Mouse (Mus musculus) thymus, postnatal 36 days (tissue): ENCODE data around the gene Sgms1.

ENCODE experiments used
- DNase-seq, 2 experiments: peaks; one replicate each; pipeline ENCODE4 v3.0.0; 2022; ENCODE audit warnings: mixed read lengths in 2 of 2

Gene Sgms1

DNA sequence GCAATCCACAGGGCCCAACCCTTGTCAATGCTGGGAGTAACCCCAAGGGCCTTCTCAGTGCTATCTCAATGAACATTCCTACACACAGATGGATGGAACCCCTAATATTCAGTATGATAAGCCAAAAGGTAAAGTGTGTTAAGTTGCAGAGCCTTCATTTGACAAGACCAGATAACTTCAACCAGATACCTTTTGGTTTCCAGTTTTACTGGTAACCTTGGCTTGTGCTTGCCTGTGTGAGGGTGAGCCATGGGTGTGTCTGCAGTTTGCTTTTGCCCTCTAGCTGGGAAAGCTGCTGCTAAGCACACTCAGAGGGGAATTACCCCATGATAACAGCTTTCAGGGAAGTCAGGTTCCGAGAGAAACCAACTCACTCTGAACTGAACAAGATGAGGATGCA is 125.8 kb downstream of the Sgms1 start:
- DNase-seq: no peak

- no peak for DNase-seq
These were observed 126.5 kb downstream of the Sgms1 start for GRCm38 (mm10) chr19:32262805-32263572.

DNA sequence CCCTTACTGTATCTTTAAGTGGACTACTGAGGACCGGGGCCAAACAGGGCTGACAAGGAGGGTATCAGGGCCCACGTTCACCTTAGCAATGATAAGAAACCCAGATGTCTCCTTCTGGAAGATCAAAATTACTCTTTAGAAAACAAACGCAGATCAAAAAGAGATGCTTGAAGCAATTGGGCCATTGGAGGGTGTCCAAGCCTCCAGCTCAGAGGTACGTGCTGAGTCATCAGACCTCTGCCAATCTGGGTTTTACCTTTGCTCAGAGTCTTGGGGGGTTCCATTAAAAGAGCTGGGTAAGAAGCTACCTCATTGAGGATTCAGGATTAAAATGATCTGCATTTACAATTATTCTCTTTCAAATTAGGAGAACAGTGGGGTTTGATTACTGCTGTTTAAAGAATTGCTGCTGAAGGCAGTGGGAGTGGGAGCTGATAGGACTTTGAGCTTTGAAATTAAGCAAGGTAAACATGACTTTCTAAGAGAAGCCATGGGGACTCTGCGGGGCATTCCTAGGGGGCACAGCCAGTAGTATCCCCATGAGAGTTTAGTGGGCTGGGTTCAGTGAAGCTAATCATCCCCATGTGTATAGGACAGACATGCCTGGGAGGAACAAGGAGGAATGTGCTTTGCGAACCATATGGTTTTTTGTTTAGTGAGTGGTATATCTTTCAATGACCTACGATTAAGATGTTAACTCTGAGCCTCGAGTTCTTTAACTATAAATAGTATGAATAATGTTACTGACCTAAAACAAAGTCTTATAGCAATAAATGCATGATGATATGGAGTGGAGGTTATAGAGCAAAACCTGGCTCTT is 128.4 kb downstream of the Sgms1 start:
- no peak for DNase-seq

DNA sequence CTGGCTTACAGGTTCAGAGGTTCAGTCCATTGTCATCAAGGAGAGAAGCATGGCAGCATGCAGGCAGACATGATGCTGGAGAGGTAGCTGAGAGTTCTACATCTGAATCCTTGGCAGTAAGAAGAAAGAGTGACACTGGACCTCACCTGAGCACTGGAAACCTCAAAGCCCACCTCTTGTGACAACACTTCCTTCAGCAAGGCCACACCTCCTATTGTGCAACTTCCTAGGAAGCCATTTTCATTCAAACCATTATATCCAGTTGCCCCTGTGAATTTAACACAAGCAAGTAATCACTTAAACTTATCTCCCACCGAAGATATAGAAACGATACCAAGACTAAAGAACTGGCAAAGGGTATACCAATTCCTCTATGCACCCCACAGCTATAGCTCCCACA is 129.7 kb downstream of the Sgms1 start:
- no peak for DNase-seq

GRCm38 (mm10) chr19:32259048-32259447 is 130.5 kb downstream of the Sgms1 start:
- DNase-seq: no peak

GRCm38 (mm10) chr19:32258146-32258545 is 131.4 kb downstream of the Sgms1 start:
- no peak for DNase-seq

DNA sequence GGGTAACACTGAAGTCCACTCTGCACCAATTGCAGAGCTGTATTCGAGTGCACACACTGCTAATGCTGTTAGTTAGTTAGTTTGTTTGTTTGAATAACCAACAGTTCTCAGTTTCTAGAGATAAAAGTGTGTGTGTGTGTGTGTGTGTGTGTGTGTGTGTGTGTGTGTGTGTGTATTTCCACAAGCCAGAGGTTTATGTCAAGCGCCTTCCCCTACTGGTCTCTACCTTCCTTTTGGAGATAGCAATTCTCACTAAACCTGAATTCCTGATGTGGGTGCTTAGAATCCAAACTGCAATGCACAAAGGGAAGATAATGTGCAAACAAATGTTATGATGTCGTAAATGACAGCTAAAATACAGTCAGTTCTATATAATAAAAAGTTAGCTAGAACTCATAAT is 131.9 kb downstream of the Sgms1 start:
- DNase-seq: no peak

DNA sequence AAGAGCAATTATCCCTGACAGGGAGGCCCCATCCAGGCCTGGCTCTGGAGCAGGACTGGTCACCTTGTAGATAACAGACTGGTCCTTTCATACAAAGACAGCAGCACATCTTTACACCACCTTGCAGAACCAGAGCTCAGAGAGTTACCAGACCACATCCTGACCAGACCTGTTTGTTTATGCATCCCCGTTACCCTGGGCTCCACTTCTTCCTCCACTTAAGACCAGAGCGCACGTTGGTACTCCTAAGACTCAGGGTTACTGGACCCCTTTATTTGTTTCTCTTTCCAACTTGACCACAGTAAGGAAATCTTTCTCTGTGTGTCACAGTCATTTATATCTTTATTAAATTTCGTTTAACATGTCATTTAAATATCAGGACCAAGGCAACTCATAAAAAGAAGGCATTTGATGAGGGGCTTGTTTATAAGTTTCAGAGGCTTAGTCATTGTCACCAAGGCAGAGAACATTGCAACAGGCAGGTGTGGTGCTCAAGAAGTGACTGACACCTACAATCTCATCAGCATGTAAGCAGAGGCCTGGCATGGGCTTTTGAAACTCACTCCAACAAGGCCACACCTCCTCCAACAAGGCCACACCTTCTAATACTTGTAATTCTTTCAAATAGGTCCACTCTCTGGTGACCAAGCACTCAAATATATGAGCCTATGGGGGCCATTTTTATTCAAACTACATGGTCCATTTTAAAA is 132.7 kb downstream of the Sgms1 start:
- DNase-seq: no peak

DNA sequence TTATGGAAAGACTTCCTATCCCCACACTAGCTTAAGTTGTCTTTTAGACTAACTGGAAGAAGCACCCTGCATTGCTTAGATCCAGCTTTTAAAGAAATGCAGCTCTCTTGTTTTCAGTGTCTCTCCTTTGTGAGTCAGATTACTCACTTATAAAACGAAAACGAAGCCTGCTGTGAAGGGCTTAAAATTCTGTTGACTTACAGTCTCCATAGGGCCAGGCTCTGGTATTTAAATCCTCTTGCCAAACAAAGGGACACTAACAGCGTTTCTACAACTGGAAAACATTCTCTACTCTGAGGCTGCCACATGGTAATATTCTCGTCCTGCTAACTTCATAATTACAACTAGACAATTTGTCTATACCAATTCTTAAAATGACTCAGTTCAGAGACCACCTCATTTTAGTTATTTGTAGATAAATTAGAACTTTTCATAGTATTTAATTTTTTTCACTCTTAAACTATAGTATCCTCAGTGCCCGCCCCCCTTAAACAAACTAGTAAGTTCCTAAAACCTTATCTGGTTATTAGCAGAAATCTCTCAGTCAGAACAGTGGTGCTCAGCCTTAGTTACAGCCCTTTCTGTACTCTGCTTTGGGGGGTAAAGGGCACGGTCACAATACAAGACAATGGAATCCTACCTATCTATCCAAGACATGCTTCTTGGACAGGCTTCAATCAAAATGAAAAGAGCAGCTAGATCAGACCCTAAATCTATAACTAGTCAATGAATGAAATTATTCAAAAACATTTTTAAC is 133.9 kb downstream of the Sgms1 start:
- DNase-seq: no peak

DNA sequence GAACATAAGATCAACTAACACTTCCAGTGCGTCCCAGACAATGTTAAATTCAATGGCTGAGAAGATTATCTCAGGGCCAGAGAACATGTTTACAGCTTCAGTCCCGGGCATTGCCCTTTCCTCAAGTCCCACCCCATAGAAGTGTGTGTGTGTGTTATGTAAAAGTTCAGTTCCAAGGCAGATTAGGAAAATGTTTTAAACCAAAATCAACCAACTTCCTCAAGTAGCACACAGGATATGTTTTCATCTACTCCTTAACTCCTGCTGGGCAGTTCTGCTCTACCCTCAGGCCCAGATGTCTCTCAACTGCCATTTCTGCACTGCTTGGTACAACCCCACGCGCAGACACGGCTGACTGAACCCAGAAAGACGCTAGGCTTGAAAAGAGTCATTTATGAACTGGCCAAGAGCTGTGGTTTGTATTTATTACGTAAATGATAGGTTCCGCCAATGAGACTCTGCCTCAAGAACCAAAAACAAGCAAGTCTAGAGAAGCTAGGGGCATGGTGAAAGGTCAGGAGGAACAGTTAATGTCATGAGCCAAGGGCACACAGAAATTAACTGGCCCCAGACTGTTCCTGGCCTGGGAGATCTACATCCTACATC is 134.7 kb downstream of the Sgms1 start:
- no peak for DNase-seq

GRCm38 (mm10) chr19:32254204-32254603 is 135.3 kb downstream of the Sgms1 start:
- DNase-seq: no peak

- no peak for DNase-seq
These were observed 136.5 kb downstream of the Sgms1 start for GRCm38 (mm10) chr19:32252987-32253386.

GRCm38 (mm10) chr19:32252451-32252850 is 137.1 kb downstream of the Sgms1 start:
- no peak for DNase-seq

- DNase-seq: no peak
These were observed 140.1 kb downstream of the Sgms1 start for GRCm38 (mm10) chr19:32249181-32250130.

- no peak for DNase-seq
These were observed 144.6 kb downstream of the Sgms1 start for GRCm38 (mm10) chr19:32244881-32245280.

- DNase-seq: no peak
These were observed 146.3 kb downstream of the Sgms1 start for GRCm38 (mm10) chr19:32243246-32243645.

DNA sequence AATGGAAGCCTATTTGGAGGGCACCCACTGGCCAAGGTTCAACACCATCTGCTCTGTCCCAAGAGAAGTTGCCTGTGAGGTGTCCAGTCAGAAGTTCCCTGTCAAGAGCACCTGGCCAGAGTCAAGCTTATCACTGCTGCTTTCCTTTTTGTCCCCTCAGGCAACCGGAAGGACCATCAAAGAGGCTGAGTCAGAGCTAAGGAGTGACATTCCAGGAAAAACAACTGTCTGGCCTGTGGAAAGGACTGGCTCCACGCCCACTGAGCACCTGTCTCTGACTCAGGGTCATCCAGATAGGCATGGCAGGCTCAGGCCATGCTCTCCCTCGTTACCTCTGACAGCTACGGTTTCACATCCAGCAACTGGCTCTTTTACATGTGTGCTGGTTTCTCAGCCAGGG is 147.4 kb downstream of the Sgms1 start:
- DNase-seq: no peak

GRCm38 (mm10) chr19:32240417-32240990 is 149.0 kb downstream of the Sgms1 start:
- no peak for DNase-seq

- DNase-seq: no peak
These were observed 149.6 kb downstream of the Sgms1 start for GRCm38 (mm10) chr19:32239925-32240324.

- DNase-seq: no peak
These were observed 150.1 kb downstream of the Sgms1 start for GRCm38 (mm10) chr19:32239459-32239792.
